Mouse (Mus musculus) testis, postnatal 14 days (tissue): ENCODE results near the gene Setdb2.
"Not testable (repeated sequence)": the region's sequence is repeated elsewhere in the genome, so short reads cannot be mapped to it uniquely, and the experiment has no call there.

Source experiments
- DNase-seq: peaks from one replicate; pipeline ENCODE4 v3.0.0; 2021; ENCODE audit warnings: low spot score

Setdb2 gene

DNA sequence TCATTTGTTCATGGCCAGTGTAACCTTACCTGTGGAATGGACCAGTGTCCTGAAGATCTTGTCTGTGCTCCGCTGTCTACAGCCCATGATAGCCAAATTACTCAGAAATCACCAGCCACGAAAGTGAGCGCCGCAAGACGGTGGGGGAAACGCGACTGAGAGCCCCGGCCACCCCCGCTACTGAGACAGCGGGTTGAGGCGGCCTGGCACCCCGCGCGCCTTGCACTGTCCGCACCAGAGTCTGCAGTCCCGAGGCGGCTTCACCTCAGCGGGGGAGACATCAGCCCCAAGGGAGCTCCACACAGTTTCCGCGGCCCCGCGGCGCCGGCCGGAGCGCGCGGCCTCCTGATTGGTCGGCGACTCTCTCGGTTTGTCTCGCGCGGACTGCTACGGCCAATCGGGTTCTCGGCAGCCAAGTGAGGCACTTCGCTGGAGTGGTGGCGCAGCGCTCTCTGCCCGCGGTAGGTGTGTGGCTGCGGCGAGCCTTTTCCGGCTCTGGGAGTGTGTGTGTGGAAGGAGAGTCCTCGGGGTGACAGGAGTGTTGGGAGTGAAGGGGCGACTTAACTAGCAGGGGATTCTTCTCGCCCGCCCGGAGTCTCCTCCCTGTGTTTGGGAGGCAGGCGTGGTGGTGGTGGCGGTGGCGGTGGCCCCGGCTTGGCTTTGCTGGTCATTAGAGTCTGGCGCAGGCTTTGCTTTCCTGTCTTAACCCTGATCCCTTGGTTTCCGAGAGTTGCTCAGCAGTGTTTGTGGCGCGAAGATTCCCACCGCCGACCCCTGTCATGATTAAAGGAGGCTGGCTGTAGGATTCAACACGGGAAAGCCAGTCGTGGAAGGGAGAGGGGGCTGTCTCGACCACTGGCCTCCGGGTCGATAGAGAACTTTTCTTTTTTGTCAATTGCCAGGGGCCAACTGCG is at the start of gene Setdb2, which contains the start of gene Cab39l:
Gene Setdb2 (minus strand): TSS at position 327 of the 914 bp plus-strand sequence.
Gene Cab39l (plus strand): TSS at position 415 of the 914 bp plus-strand sequence.
- DNase-seq: peak; percentile 97

DNA sequence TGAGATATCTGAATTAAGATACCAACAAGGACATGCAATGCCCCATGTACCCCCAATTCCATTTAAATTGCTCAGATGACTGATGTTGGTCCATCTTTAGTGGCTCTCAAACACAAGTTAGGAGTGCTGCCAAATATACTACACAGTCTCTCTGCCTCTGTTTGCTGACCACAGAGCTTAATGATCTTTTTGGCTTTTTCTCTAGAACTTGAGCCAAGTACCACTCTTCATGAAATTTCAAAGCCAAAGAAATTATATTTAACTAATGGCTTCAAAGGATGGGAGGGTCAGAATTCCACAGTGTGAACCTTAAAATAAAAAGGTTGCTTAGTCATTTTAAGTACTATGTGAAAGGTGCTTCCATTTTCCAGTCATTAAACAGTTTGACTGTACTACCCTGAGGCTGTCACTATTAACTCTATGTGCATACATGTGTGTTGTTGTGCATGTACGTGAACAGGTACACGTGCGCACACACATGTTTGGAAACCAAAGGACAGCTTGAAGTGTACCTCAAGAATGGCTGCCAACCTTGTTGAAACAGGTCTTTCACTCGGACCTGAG is 44.6 kb upstream of the Setdb2 start:
- no peak for DNase-seq

DNA sequence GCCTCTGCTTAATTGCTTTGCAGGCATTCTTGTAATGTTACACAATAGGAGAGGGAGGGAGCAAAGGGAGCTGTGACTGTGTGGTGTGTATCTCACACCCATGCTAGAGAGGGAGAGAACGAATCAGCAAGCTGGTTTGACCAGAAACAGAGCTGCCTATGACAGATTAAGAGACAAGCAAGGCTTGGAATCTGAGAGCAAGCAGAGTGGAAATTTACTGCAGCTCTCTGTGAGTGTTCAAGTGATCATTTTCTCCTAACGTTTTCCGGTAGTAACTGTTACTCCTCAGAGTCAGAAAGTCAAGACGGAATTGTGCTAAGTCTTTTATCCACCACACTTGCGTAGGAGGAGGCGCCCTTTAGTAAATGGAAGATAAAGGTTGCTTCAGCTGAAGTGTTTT is 38.0 kb upstream of the Setdb2 start:
- DNase-seq: no peak

DNA sequence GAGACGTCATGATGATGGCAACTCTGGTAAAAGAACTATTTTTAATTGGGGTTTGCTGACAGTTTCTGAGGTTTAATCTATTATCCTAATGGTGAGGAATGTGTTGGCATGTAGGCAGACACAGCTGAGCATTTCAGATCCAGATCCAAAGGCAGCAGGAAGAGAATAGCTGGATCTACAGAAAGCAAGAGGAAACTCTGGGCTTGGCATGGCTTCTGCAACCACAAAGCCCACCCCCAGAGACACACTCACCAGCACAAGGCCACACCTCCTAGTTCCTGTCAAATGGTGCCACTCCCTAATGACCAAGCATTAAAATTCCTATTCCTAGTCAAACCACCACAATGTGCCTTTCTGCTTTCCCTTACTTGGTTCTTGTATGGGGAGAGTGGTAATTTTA is 30.1 kb upstream of the Setdb2 start:
- no peak for DNase-seq

DNA sequence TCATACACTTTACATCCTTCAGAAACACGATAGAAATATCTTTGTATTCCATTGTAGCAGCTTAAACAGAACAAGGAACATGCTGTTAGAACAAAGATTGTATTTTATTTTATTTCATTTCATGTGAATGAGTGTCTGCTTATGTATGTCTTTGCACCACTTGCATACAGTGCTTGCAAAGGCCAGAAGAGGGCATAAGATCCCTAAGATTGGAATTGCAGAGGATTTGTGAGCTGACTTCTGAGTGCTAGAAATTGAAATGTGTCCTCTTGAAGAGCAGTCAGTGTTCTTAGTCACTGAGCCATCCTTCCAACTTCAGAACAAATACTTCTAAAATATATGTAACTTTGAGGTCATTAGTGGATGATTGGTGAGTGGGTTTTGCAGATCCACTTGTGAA is 27.1 kb upstream of the Setdb2 start:
- no peak for DNase-seq

DNA sequence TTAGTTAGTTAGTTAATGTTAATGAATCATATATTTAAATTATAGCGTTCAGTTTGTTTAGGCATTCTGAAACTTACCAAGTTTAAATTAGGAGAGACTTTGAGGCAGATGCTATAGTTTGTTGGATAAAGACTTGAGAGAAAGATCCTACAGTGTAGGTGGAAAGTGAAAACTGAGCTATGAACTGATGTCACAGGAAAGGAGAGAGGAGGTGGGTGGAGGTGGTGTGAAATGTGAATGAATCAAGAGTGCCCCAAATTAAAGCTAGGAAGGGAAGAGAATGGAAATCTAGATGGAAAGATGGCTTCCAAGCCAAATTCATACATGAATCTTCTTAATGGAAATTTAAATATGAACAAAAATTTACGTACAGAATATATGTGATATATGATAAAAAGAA is 25.8 kb upstream of the Setdb2 start:
- no peak for DNase-seq

DNA sequence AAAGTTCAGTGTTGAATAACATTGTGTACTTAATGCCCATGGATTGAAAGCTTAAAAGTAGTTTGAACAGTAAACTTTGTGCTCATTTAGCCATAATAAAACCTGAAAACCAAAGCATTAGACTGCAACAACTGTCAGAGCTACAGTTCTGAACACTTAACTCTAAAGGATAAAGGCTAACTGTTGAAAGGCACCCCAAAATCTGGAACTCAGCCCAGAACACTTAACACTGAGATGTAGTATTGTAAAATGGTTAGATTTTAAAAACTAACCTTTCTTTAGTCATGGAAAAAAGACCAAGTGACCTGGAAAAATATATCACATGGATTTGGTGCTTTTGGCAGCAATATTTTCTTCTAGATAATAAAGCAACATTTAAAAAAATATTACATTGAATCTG is 7.3 kb upstream of the Setdb2 start:
- no peak for DNase-seq

DNA sequence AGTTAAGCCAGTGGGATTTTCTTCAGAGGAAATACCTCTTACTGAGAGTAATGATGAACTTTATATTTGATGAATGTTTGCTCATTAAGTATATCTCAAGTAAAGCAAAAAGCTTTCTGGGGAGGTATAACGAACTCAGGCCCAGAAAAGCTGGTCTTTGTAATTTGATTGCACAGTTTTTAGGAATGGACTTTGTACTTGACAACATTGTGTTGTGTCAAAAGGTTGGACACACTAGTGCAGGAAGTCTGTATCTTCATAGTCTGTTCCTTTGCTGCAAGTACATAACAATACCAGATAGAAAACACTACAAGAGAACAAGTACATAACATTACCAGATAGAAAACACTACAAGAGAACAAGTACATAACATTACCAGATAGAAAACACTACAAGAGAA is 4.7 kb upstream of the Setdb2 start:
- no peak for DNase-seq

DNA sequence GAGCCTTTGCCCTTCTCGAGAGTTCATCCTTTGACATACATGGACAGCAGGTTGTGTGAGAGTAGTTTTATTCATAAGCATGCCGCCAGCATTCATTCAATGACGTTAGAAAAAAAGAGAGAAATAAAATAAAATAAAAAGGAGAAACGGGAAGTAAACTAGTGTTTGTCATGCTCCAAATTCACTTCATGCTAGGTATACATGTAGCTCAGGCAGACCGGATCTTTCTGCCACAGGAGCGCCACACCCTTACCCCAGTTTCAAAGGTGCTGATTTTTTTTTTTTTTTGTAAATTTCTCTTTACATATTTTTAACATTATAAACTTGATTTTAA is 755 bp upstream of the Setdb2 start:
- DNase-seq: no peak

DNA sequence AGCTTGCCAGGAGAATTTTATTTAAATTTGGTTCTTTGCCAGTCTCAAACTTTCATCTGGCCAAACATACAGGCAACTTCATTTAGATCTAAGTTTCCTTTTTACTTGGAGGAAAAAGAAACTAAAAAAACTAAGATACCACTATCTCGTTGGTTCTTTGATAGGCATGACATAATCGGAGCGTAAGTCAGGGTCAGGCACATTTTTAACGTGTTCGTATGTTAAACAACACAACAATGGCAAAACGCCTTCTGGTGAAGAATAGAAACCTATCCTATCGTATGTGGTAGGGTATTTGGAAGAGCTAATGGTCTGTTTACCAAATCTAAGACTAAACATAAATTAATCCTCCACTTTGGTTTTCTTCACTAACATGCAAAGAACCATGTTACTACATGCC is 645 bp downstream of the Setdb2 start:
- DNase-seq: no peak

DNA sequence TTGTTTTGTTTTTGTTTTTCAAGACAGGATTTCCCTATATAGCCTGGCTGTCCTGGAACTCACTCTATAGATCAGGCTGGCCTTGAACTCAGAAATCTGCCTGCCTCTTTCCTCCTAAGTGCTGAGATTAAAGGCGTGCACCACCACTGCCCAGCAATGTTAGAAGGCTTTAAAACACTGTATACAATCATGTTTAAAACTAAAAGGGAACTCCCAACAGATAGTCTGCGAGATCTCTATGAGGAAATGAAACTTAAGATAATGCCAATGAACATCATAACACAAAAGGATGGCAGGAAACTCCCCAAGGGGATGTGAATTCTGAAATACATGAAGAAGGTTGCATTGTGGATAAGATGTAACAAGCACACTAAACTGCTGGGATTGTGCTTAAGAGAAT is 2.2 kb downstream of the Setdb2 start:
- DNase-seq: no peak

DNA sequence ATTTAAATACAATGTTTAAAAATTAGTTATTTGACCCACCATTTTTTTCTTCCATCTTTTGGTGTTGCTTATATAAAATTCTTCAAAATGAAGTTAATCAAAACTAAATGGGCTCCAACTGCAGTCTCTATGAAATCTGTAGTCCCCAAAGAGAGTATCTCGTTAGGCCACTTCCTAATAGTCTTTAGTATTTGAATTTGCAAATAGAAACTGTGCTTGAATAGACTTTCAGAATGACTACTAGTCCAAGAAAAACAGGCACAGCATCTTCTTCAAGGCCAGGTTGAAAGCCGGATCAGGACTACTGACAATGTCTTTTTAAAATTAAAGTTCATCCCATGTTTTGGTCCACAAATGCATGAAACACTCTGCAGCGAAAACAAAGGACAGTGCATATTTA is 3.3 kb downstream of the Setdb2 start:
- DNase-seq: no peak

DNA sequence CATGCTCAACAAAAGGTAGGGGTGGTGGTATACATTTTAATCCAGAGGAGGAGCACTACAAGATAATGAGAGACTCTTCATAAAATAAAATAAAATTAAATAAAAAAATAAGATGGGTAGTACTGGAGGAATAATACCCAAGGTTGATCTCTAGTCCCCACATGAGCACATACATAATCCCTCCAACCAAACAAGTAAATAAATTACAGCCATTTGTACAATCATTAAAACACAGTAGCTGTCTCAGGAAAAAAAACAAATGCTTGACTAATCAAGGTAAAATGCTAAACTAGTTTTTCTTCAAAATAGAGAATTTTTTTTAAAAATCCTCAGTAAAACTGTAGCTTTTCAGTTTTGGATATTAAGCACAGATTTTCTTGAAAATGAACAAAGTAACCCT is 5.5 kb downstream of the Setdb2 start:
- DNase-seq: no peak

DNA sequence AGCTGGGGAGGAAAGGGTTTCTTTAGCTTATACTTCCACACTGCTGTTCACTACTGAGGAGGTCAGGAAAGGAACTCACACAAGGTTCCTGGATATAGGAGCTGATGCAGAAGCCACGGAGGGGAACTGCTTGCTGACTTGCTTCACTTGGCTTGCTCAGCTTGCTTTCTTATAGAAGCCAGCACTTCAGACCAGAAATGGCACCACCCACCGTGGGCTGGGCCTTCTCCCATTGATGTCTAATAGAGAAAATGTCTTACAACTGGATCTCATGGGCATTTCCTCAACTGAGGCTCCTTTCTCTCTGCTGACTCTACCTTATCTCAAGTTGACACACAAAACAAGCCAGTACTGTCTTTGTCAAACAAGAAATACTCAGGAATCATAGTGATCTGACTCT is 6.8 kb downstream of the Setdb2 start:
- no peak for DNase-seq

DNA sequence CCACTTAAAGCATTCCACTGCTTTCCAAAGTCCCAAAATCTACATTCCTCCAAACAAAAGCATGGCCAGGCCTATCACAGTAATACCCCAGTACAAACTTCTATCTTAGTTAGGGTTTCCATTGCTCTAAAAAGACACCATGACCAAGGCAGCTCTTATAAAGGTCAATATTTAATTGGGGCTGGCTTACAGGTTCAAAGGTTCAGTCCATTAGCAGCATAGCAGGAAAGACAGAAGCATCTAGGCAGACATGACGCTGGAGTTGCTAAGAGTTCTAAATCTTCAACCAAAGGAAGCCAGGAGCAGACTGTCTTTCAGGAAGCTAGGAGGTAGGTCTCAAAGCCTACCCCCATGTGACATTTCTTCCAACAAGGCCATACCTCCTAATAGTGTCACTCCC is 10.1 kb downstream of the Setdb2 start:
- no peak for DNase-seq

DNA sequence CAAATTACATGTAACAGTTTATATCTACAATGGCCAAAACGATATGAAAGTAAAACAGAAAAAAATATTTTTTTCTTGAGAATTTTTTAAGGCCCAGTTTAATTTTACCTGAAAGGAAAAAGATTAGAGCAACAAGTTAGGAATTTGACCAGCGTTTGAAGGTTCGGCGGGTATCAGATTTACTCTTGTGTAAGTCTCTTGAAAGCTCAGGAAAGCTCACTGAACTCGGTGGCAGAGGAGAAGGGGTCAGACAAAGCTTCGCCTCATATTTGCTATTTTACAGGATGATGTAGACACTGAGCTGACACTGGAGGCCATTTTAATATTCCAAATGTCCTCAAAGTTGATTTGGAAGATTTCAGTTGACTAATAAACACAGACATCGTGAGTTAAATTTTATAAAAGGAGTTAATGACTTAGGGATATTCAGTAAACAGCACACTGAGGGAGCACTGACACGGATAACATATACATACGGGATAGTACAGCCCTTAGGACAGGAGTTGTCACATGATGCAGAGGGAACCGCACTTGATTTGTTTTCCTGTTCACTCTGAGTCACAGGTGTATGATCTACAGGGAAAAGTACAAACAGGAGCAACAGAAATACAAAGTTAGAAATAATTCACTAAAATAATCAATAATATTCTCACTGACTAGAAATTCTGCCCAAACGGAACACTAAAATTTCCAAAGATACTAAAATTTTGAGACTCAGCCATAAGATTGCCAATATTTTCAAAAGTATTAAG is 17.6 kb downstream of the Setdb2 start:
- DNase-seq: no peak

DNA sequence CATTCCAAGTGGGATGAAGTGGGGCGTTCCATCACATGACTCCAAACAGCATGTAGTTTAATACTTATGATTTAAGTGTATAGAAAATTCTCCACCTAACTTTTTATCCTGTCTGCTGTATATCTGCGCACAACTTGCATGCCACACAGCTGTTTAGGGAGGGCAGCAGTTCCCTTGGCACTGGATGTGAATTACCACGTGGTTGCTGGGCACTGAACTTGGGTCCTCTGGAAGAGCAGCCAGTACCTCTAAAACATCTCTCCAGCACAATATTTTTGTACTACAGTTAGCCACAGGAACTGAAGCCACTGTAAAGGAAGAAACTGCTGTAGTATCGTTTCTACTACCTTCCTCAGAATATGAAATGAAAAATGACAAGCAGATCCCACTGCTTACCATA is 22.5 kb downstream of the Setdb2 start:
- no peak for DNase-seq

DNA sequence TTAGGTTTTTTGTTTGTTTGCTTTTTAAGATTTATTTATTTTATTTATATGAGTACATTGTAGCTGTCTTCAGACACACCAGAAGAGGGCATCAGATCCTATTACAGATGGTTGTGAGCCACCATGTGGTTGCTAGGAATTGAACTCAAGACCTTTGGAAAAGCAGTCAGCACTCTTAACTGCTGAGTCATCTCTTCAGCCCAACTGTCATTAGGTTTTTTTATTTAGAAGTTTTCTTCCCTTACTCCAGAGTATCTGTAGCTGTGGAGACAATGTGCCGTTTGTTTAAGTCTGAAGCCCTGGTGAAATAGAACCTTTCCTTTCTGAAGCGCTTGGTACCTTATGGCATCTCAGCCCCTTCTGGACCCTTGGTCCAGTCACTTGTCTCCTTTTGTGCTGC is 25.7 kb downstream of the Setdb2 start:
- DNase-seq: not testable (repeated sequence)

DNA sequence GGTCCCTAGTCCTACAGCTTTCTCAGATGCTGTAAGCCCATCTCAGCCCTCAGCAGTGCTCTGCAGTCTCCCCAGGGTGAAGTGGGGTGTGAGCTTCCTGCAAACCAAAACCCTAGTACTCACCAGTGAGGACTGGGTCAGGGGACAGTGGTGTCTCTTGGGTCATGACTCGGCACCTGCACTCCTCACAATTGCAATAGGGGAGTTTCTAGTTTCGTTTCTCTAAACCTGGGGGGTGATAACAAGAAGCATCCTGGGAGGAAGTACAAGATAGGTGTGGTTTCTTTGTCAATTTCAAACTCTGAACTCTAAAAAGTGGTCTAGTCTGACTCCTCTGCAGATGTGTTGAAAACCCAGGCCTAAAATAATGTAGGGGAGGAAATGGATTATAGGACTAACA is 43.7 kb downstream of the Setdb2 start:
- DNase-seq: no peak

DNA sequence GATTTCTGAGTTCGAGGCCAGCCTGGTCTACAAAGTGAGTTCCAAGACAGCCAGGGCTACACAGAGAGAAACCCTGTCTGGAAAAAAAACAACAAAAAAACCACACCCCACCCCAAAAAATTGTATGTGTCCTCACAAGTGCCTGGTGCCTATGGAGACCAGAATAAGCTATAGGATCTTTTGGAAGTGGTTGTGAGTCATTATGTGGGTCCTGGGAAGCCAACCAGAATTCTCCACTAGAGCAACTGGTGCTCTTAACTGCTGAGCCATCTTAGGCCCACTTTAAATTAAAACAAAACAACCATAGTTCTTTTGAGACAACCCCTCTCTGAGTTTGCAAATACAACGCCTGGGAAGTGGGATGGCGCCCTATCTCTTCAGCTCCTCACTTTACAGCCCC is 45.4 kb downstream of the Setdb2 start, which contains the start of gene Phf11c:
Gene Phf11c (minus strand): TSS at position 101 of the 400 bp plus-strand sequence.
- DNase-seq: no peak

DNA sequence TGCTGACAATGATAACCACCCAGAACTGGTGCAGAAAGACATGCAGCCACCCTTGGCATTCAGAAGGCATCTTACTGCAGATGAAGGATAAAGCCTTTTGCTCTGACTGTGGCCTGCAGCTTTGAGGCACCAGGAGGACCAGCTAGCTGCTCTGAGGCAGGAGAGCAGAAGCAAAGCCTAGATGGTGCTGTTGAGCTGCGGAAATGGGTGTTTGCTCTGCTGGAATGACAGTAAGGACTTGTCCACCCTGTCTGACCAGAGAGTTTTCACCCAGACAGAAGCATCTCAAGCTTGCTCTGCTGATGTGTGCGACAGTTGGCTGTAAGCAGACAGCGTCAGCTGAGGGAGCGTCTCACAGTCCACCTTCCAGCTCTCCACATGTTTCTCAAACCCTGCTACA is 50.5 kb downstream of the Setdb2 start:
- DNase-seq: not testable (repeated sequence)

DNA sequence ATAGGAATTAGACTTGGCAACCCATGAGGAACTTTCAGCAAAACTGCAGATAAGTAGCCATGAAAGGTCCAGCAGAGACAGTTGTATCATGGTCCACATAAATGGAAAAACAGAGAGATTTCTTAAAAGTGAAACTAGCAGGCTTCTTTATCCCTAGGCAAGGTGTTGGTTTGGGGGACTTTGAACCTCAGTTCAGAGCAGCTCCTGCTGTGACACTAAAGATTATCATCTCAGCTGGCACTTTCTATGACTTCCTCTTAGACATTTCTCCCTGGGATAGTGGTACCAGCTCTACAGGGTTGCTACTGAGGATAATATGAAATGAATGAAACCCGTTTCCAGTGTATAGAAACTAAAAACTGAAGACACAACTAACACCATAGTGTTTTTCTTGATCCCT is 51.2 kb downstream of the Setdb2 start:
- DNase-seq: no peak
